Mouse (Mus musculus): Measurements from ENCODE around the gene H2-M10.3. TPM values are rescaled to one million over a fixed set of nuclear protein-coding genes. Genes with fewer than 3 reads are reported as not detected.

The H2-M10.3 gene
- not detected for total RNA-seq (2023)

GRCm38 (mm10) chr17:36368317-36368716 is at the start of gene H2-M10.3:
H2-M10.3 (minus strand) TSS chr17:36368417.

GRCm38 (mm10) chr17:36326055-36326454 is 42.2 kb downstream of the H2-M10.3 start, which contains the start of gene H2-M10.1:
H2-M10.1 (minus strand) TSS chr17:36326155.

Other genes with a start within 250 kb of the H2-M10.3 start
- gene Gm19684, start 246.7 kb downstream of the H2-M10.3 start, total RNA-seq (2023): 9.2 TPM
- 10.3 TPM for gene Gm7030, start 239.0 kb downstream of the H2-M10.3 start, total RNA-seq (2023)
- gene Gm8909, start 199.9 kb downstream of the H2-M10.3 start, total RNA-seq (2023): 0.88 TPM
- 0.44 TPM for gene H2-T3, start 178.1 kb downstream of the H2-M10.3 start, total RNA-seq (2023)
- 72.8 TPM for gene Rpp21, start 110.3 kb downstream of the H2-M10.3 start, total RNA-seq (2023)
- gene Trim39, start 96.2 kb downstream of the H2-M10.3 start, total RNA-seq (2023): 88.5 TPM
- gene H2-M10.2, start 81.9 kb downstream of the H2-M10.3 start, total RNA-seq (2023): not detected
- not detected for gene H2-M10.1, start 42.3 kb downstream of the H2-M10.3 start, total RNA-seq (2023)
- not detected for gene H2-M10.4, start 93.9 kb upstream of the H2-M10.3 start, total RNA-seq (2023)
- gene H2-M11, start 178.7 kb upstream of the H2-M10.3 start, total RNA-seq (2023): not detected